Mouse (Mus musculus) urinary bladder, postnatal 4 days (tissue): ENCODE measurements around the gene Faim.

Experiments used
- DNase-seq, 2 experiments: peaks; one replicate each; pipeline ENCODE4 v3.0.0; 2021 to 2022; ENCODE audit warnings: low spot score in 2 of 2

Gene Faim

GRCm38 (mm10) chr9:99048724-99049250, 62.6 kb downstream of the Faim start:
- DNase-seq: peak in 1 of 2 experiments; percentile 44

- DNase-seq: no peak
Observed at GRCm38 (mm10) chr9:99049760-99050159, 63.6 kb downstream of the Faim start.
